Mouse (Mus musculus): ENCODE data around the gene Mall.
A peak's percentile ranks its signal among the peaks of the same experiment; 100 is the strongest.

Gene Mall

DNA sequence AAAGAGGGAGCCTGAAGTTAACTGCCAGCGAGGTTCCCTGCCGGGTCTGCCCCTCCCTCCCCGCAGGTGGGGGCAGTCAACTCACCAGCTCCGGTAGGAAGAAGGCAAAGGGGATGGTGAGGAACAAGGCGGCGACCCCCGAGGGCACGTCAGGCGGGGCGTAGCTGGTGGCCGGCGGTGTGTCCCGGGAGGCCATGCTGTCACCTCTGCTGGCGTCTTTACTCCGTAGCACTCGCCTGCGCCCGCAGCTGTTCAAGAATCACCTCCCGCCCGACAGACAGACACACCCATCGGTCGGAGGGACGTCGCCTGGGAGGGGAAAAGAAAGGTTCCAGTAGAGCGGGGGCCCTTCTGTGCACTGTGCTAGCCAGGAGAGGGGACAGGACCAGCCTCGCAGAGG is at the start of gene Mall:
Mall (minus strand) TSS at position 262 of the 400 bp plus-strand sequence.
- DNase-seq (ENCODE audit: low read depth, low spot score) = no peak

DNA sequence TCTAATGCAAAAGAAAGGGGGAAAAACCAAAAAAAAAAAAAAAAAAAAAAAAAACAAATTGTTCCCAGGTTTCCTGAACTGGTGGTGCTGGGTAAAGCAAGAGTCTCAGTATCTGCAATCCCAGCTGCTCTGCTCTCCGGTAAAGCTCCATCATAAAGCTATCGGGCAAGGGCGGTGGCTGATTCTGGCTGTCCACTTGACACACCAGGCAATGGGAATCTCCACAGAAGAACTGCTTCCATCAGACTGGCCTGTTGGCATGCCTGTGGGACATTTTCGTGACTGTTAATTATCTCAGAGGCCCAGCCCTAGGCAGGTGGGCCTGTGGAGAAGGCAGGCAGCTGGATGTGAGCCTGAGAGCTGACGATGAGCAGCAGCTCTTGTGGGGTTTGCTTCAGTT is 48.7 kb upstream of the Mall start:
- DNase-seq (ENCODE audit: low read depth, low spot score) = no peak

DNA sequence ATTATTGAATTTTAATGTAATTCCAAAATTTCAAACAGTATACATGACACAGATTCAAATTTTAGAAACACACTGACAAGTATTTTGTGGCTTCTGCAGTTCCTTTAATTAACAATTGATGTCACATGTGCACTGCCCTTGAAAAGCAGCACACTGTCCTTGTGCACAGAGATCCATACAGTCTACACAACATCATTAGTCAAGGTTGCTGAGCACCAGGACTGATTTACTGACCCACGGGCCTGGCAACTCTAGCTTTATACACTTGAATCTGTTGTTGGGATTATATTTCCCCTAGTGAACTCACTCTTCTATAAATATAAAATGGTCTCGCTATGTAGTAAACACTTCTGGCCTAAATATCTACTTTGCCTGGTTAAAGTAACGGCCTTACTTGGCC is 45.3 kb upstream of the Mall start:
- DNase-seq (ENCODE audit: low read depth, low spot score) = no peak

DNA sequence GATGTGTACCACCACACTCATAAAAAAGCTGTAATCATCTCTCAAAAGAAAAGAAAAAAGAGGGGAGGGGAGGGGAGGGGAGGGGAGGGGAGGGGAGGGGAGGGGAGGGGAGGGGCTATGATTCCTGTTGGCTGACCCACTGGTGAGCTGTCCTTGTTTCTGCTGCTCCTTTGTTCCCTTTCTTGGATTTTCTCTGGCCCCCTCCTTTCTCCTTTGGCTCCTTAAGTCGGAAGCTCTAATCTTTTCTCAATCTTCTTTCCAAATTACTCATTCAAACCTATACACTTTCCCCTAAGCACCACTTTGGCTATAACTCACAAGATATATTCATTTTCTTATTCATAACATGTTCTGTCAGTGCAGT is 44.8 kb upstream of the Mall start:
- DNase-seq (ENCODE audit: low read depth, low spot score) = no peak

DNA sequence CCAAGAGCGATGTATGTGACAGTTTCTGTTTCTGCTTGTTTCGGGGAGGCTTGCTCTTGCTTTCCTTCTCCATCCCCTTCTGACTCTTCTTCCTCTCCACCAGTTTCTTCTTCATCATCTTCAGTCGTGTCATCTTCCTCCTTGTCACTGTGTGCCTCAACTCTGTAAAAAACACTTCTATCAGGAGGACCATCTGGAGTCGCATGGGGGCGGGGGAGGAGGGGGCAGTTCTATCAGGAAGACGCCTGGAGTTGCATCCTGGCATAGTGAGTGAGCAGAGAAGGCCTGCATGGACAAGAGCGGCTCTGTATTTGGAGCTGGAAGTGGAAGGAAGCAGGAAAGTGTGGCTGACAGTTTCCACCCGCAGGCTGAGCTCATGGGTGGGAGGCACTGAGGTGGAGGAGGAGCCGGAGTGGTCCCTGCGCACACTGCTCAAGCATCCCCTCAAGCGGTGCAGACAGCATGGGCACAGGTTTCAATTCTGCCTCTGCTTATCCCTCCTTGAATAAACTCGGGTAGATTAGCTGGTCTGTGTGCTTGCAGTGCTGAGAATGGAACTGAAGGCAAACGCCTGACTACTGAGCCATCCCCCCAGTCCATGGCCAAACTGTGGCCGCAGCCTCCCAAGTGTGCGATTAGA is 44.3 kb upstream of the Mall start:
- DNase-seq (ENCODE audit: low read depth, low spot score) = no peak

DNA sequence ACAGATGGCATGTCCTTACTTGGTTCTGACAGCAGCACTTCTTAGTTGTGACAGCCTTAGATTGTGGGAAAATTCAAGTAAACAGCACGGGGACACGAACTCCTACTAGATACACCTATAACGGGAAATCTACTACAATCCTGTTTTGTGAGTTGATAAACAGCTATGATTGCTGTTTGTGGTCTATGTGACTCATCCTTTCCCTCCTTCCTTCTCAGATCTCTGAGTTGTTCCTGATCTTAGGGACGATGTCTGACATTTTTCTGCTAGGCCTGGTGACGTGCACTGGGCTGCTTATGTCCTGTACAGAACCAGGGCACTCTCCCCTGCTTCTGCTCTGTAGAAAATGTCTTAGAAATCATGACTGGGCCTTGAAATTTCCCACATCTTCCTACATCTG is 31.9 kb upstream of the Mall start:
- DNase-seq (ENCODE audit: low read depth, low spot score) = no peak

DNA sequence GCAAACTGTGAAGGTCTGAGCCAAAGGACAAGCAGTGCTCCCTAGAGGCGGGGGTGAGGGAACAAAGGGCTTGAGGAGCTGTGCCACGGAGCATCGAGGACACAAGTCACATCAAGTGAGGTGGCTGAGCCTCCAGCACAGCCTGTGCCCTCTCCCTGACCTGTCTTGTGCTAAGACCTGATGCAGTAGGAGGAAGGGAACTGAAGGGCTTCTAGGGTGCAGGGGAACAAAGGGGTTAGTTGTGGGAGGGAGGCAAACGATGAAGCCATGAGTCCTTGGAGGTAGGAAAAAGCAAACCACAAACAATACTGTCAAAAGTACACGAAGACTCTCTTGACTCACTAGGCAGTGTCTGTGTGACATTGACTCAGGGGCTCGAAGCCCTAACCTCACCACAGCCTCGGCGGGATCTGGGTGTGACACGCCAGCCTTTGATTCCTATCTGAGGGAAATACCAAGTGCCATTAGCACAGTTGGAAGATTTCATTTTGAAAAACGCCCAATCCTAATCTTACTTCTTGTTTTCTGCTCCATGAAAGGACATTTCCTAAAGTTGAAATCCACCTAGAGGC is 30.8 kb upstream of the Mall start:
- DNase-seq (ENCODE audit: low read depth, low spot score) = no peak

DNA sequence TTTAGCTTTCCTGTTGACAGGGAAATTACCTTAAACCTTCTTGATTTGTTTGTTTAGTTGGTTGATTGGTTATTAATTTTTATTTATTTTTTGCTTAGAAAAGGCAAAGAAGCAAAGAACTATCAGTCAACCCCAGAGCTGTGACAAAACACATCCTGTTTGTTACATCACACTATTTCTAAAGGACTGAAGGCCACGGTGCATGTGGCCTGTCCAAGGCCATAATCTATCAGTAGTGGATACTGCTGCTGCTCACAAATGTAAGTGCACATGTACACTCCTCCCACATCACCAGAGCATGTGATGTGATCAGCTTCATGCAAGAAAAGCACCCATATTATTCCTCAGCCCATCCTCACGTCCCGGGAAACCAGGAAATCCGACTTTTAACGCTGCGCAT is 30.3 kb upstream of the Mall start:
- DNase-seq (ENCODE audit: low read depth, low spot score) = no peak

DNA sequence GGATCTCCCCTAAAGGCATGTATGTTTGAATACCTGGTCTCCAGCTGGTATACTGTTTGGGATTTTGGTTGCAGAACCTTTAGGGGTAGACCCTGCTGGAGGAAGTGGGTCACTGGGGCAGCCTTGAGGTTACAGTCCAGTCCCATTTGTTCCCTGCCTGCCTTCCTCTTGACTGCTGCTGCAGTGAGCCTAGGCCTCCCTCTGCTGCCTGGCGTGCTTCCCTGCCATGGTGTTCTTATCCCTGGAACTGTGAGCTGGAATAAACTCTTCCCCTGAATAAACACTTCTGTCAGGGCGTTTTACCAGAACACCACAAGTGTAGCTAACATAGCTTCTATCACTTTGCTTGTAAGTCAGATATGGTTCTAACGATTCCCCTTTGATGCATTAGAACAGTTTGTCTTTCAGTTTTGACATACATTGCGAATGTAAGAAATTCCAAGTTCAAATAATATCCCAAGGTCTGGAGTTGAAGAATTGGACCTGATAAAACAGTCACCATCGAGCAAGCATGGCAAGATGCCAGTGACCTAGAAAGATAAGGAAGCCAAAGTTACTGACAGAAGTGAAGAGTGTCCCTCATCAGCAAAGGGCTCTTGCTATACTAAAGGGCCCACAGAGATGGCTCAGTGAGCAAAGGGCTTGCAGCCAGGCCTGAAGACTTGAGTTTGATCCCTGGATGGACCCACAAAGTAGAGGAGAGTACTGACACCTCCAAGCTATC is 29.6 kb upstream of the Mall start:
- DNase-seq (ENCODE audit: low read depth, low spot score) = no peak

DNA sequence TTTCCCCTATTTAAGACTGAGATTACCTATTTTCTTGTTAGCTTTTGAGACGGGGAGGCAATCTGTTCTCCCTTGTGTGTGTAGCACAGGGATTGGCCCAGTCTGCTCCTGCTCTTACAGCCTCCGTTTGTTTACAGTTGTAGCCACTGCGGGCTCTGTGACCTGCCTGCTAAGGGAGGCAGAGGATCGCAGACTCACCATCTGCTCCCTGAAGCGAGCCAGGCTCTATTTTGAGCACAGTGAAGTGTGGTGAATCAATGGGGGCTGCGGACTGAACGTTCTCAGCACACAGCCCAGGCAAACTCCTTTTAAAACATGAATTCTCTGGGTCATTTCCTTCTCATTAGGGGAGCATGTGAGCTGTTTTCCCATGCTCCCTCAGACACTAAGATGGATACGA is 27.4 kb upstream of the Mall start:
- peak; percentile 36 for DNase-seq (ENCODE audit: low read depth, low spot score)

DNA sequence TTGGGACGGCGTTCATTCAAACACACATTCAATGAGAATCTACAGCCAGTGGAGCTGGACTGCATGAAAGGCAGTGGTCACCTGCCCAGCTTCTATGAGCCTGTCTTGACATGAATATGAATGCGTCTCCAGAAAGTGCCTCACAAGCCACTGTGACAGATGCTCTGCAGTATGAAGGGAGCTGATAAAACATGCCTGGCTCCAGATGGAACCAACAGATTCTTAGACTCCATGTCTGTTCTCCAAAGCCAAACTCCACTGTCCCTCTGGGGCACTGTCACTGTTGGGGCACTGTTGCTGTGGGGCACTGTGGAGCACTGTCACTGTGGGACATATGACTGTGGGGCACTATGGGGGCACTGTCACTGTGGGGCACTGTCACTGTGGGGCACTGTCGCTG is 24.4 kb upstream of the Mall start:
- no peak for DNase-seq (ENCODE audit: low read depth, low spot score)

DNA sequence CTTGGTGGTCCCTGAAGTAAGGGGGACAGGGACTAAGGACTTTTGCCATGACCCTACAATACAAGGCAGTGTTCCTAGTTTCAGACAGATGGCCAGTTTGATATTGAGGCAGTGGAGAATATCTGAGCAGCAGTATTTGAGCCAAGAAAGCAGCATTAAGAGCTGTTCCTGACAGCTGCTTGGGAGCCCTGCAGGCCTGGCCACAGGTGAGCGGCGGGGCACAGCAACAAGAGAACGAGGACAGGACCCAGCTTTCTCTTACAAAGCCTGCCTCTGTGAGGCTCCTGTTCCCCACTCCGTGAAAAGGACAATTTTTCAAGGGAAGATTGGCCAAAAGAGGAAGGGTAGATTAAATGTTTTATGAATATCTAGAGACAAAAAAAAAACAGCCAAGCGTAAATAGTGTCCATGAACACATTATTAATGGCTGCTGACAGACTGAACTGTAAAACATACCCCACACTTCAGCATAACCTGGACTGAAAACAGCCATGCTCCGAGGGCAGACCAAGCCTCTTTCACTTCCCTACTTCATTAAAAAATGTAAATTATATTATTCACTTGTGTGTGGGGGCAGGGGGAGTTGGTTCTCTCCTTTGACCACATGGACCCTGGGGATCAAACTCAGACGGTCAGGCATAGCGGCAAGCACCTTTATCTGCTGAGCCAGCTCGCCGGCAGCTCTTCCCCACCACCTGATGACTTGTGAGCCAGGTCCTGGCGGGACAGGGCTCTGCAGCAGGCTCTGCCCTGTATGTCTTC is 22.3 kb upstream of the Mall start:
- no peak for DNase-seq (ENCODE audit: low read depth, low spot score)

DNA sequence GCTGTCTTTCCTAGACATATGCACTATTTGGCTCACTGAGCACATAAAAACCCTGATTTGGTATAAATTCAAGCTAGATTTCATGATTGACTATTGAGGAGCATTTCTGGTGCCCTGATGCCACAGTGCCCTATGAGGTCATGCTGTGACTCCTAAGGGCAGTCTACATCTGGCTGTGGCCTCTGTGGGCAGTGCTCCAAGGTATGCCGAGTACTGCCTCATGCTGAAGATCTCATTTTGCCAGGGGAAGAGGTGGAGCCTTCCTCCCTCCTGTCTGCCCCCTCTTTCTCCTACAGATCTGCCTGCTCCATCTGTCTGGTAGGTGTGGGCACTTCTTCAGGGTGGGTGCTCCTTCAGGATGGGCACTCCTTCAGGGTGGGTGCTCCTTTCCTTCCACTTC is 19.6 kb upstream of the Mall start:
- no peak for DNase-seq (ENCODE audit: low read depth, low spot score)

DNA sequence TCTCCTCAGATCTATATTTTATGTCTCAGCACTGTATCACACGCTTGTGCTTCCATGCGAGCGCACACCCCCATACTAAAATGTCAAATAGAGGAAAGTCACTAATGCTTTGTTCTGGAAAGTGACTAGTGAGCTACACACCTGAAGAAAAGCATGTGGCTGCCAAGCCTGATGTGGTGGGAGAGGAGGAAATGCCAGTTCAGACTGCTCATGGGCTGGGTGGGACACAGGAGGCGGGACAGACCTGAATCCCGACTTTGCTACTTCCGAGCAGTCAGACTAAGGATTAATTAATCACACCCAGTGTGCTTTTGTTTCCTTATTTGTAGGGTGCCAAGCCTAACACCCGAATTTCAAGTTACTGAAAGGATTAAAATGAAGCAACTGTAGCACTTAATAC is 18.6 kb upstream of the Mall start:
- no peak for DNase-seq (ENCODE audit: low read depth, low spot score)

DNA sequence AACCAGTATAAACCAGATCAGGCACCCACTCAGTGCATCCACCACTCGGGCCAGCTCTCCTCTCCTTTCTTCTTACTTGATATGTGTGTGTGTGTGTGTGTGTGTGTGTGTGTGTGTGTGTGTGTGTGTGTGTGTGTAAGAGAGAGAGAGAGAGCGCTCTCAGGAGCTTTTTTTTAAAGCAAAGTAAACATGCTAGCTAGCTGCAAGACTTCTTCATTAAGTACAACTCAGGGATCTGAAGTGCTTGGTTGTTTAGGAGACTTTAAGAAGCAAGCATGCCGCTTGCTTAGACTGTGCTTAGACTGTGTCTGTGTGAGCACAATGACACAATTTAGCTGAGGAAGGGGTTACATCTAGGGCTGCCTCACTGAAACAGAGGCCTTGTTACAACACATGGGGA is 12.9 kb upstream of the Mall start:
- DNase-seq (ENCODE audit: low read depth, low spot score) = no peak

DNA sequence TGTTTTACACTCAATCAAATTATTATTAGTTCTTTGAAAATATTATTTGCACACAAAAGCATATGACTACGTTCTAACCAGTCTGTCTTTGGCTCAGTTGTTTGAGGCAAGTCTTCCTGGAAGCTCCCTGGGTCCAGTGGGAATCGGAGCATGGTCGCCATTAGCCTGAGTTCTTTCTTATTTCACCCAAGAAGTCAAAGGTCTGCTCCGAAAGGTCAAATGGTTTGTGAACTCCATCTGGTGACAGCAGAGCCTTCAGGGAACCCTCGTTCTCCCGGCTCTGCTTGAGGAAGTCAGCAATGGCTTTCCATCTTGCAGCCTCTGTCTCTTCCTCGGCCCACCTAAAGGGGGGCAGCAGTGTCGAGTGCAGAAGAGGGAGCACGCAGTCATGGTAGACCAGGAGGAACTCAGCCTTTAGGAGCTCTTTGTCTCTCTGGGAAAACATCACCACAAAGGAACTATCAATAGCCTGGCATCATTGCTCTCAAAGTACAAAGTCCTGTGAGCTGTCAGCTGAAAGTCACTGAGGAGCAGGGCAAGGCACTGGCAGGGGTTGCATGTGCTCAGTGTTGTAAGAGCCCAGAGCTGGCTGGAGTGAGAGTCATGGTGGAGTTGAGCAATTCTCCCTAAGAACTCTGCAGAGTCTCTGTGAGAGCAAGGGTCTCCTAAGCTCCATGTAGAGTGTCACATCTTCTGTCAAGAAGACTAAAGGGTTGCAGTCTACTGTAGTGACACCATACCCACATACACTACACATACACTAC is 11.2 kb upstream of the Mall start:
- DNase-seq (ENCODE audit: low read depth, low spot score) = no peak

DNA sequence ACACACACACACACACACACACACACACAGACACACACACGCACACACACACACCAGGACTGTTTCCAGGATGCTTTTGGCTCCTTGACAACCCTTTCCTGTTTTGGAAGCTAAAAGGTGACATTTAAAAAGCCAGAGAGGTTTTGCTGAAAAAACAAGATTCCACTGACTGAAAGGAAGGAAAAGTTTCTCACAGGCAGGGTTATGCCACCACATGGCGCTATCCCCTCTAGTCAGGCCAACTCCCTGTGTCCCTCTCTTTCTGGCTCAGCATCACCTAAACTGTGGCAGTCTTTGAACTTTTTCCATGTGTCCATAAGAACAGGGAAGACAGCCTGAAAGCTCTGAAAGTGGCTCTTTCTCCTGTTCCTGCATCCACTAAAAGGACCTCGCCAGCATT is 8.2 kb upstream of the Mall start:
- DNase-seq (ENCODE audit: low read depth, low spot score) = no peak

DNA sequence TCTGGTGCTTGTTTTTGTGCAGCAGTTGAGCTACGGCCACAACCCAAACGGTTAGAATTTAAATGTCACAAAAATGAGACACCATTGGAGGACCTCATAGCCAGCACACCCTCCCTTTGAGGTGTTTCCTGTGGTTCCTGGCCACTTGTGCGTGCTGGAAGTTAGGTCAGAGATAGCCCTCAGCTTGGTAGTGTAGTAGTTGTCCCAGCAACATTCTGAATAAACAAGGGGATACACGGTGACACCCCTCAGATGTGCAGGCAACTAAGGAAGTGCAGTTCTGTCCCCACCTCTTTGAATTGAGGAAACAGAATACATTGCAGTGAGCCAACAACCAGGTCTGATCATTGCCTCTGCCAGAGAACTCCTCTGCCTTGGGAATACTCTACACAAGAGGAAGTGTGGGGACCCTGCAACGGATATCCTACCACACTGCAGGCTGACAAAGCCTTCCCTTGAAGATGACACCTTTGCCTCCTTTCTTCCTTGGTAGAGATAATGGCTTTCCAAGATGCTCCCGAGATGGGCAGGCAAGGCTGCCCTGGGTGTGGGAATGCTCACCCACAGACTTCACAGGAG is 7.0 kb upstream of the Mall start:
- no peak for DNase-seq (ENCODE audit: low read depth, low spot score)

DNA sequence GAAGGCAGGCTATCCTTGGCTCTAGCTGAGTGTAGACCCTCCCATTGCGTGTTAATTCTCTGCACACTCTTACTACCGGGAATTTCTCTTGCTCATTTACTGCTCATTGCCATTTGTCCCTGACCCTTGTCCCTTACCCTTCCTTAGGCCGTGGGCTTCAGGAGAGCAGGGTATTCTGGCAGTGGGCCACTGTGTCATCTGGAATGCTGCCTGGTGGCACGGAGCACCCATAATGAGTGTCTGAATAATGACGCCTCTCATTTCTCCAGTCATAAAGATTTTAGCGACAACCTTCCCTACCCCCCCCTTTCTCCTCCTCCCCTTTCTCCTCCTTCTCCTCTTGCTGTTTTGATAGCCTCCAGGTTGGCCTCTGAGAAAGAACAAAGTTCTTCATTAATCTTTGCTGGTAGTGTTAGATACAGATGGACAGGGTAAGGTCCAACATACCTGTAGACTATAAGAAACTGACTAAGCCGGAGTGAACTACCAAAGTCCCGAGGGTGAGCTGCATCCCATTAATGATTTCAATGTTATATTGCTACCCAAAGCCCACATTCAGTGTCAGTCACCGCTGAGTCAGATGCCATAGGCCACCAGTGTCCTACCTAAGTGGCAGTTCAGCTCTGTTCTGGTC is 5.9 kb upstream of the Mall start:
- no peak for DNase-seq (ENCODE audit: low read depth, low spot score)

DNA sequence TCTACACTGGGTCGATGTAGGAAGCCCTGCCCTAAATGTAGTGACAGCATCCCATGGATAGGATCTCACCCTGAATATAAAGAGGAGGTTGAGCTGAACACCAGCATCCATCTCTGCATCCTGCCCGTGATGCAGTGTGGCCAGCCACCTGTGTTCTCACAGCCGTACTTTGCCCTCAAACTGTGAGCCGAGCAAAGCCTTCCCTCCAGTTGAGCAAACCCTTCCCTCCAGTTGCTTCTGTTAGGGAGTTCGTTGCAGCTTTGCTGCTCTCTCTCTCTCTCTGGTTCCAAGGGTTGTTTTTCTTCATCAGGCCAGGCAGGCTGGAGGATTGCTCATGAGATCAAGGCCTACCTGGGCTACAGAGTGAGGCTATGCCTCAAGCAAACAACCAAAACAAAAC is 5.2 kb upstream of the Mall start:
- DNase-seq (ENCODE audit: low read depth, low spot score) = no peak
